Mouse (Mus musculus) embryonic facial prominence, embryonic 13.5 days (tissue): ENCODE results near the gene Trex1. TPM values are rescaled to one million over a fixed set of nuclear protein-coding genes. Genes with fewer than 3 reads are reported as not detected.

Source experiments
- ATAC-seq: fragments of 200-750 bp; cut with Nextera tagmentation; 2 replicates; pipeline ENCODE4 v1.8.0; 2017; ENCODE audit warnings: low read depth; ENCODE audit not compliant: insufficient number of reproducible peaks, insufficient read depth, low FRiP score, low TSS enrichment
- H3K27ac ChIP-seq: fragments of 300-500 bp; sonication (generic); 2 replicates; pipeline ENCODE4 v1.5.1; 2015; ENCODE audit warnings: moderate library complexity, mild to moderate bottlenecking, inconsistent platforms
- H3K27me3 ChIP-seq: fragments of 300-500 bp; sonication (generic); 2 replicates; pipeline ENCODE4 v1.6.1; 2015; ENCODE audit warnings: mild to moderate bottlenecking, inconsistent platforms
- H3K36me3 ChIP-seq: fragments of 300-500 bp; sonication (generic); 2 replicates; pipeline ENCODE4 v1.6.1; 2015; ENCODE audit warnings: mild to moderate bottlenecking, inconsistent platforms
- H3K4me1 ChIP-seq: fragments of 300-500 bp; sonication (generic); 2 replicates; pipeline ENCODE4 v1.6.1; 2015; ENCODE audit warnings: inconsistent platforms
- H3K4me2 ChIP-seq: fragments of 300-500 bp; sonication (generic); 2 replicates; pipeline ENCODE4 v1.6.1; 2015; ENCODE audit warnings: moderate library complexity, mild to moderate bottlenecking, inconsistent platforms
- H3K4me3 ChIP-seq: fragments of 300-500 bp; sonication (generic); 2 replicates; pipeline ENCODE4 v1.5.1; 2015; ENCODE audit warnings: mild to moderate bottlenecking, inconsistent platforms
- H3K9ac ChIP-seq: fragments of 300-500 bp; sonication (generic); 2 replicates; pipeline ENCODE4 v1.6.1; 2015; ENCODE audit warnings: mild to moderate bottlenecking, inconsistent platforms
- H3K9me3 ChIP-seq: fragments of 300-500 bp; sonication (generic); 2 replicates; pipeline ENCODE4 v1.6.1; 2016; ENCODE audit warnings: inconsistent platforms
- whole genome bisulfite sequencing: fragments of 180-500 bp; shearing (Covaris S2); methylation state at CpG from one replicate; pipeline ENCODE4 v1.1.7; 2015; ENCODE audit warnings: mixed read lengths; 5-methylcytosine and 5-hydroxymethylcytosine counted together
- polyA plus RNA-seq: library from polyadenylated mRNA; unstranded; fragments of >200 nt; fragmentation: Nextera tagmentation; extraction: Ambion mirVana; gene quantifications from 2 replicates; pipeline ENCODE4 v1.2.1, GENCODE M21; 2015

Gene Trex1
- polyA plus RNA-seq, 1 experiment from 2014 or later, result 13.3 TPM

GRCm38 (mm10) chr9:109056916-109057315 is 2.6 kb downstream of the Trex1 start:
- no peak for ATAC-seq
- 90% methylated on average over 4 of the region's 4 CpGs for WGBS
- H3K4me3 ChIP-seq, result no peak overlapping the region
- H3K4me1 ChIP-seq, result peaks cover 43% of the 10 kb centered on the region
- H3K4me2 ChIP-seq, result no peak overlapping the region
- H3K9me3 ChIP-seq, result no peaks in the 10 kb centered on the region
- peaks cover 65% of the 10 kb centered on the region for H3K36me3 ChIP-seq
- H3K27ac ChIP-seq, result no peak overlapping the region
- H3K27me3 ChIP-seq, result no peaks in the 10 kb centered on the region
- no peak overlapping the region for H3K9ac ChIP-seq

GRCm38 (mm10) chr9:109056081-109056690 is 3.3 kb downstream of the Trex1 start:
- Histone ChIP-seq H3K9ac (no peak overlapping the region), H3K9me3 (no peaks in the 10 kb centered on the region), H3K27me3 (no peaks in the 10 kb centered on the region), H3K36me3 (peaks cover 68% of the 10 kb centered on the region), H3K4me2 (no peak overlapping the region), H3K4me1 (peaks cover 43% of the 10 kb centered on the region), H3K27ac (no peak overlapping the region), H3K4me3 (no peak overlapping the region)
- WGBS, result 93% methylated on average over 17 of the region's 17 CpGs
- ATAC-seq, result no peak

- Histone ChIP-seq H3K9ac (peak overlapping the region; percentile 58), H3K36me3 (peaks cover 62% of the 10 kb centered on the region), H3K4me3 (peak overlapping the region; percentile 33), H3K4me1 (peaks cover 43% of the 10 kb centered on the region), H3K27ac (peak overlapping the region; percentile 83), H3K4me2 (peak overlapping the region; percentile 56), H3K27me3 (no peaks in the 10 kb centered on the region), H3K9me3 (no peaks in the 10 kb centered on the region)
- 86% methylated on average over 12 of the region's 12 CpGs for whole genome bisulfite sequencing
- ATAC-seq, result no peak
These were observed 4.1 kb downstream of the Trex1 start for GRCm38 (mm10) chr9:109055271-109056030.

GRCm38 (mm10) chr9:109054712-109055111 is 4.8 kb downstream of the Trex1 start:
- peak overlapping the region; percentile 33 for H3K4me3 ChIP-seq

GRCm38 (mm10) chr9:109053851-109054250 is 5.7 kb downstream of the Trex1 start:
- 61% methylated on average over 6 of the region's 6 CpGs for WGBS

More at GRCm38 (mm10) chr9:109054712-109055111, 4.8 kb downstream of the Trex1 start:
- H3K4me1 ChIP-seq, result peaks cover 38% of the 10 kb centered on the region
- peaks cover 57% of the 10 kb centered on the region for H3K36me3 ChIP-seq
- H3K9me3 ChIP-seq, result no peaks in the 10 kb centered on the region
- peak overlapping the region; percentile 83 for H3K27ac ChIP-seq
- H3K27me3 ChIP-seq, result no peaks in the 10 kb centered on the region
- 4% methylated on average over 7 of the region's 7 CpGs for WGBS
- H3K9ac ChIP-seq, result peak overlapping the region; percentile 58
- ATAC-seq, result peak; percentile 20; the same call in 1 of the 2 replicates
- peak overlapping the region; percentile 56 for H3K4me2 ChIP-seq

GRCm38 (mm10) chr9:109053366-109053765 is 6.2 kb downstream of the Trex1 start:
- no peak overlapping the region for H3K4me3 ChIP-seq
- peaks cover 26% of the 10 kb centered on the region for H3K4me1 ChIP-seq
- peaks cover 60% of the 10 kb centered on the region for H3K36me3 ChIP-seq
- no peaks in the 10 kb centered on the region for H3K27me3 ChIP-seq
- ATAC-seq, result no peak
- WGBS, result 75% methylated on average over 3 of the region's 3 CpGs
- H3K9ac ChIP-seq, result no peak overlapping the region
- H3K4me2 ChIP-seq, result no peak overlapping the region
- peak overlapping the region; percentile 60; the same call in 1 of the 2 replicates for H3K27ac ChIP-seq
- H3K9me3 ChIP-seq, result no peaks in the 10 kb centered on the region

More at GRCm38 (mm10) chr9:109053851-109054250, 5.7 kb downstream of the Trex1 start:
- no peak for ATAC-seq
- no peak overlapping the region for H3K4me3 ChIP-seq
- H3K4me1 ChIP-seq, result peaks cover 31% of the 10 kb centered on the region
- 0 out of 2 replicates have a peak overlapping the region, but pooled peaks have one; percentile 11 for H3K9ac ChIP-seq
- H3K9me3 ChIP-seq, result no peaks in the 10 kb centered on the region
- H3K36me3 ChIP-seq, result peaks cover 60% of the 10 kb centered on the region
- H3K27ac ChIP-seq, result peak overlapping the region; percentile 48; the same call in 1 of the 2 replicates
- no peak overlapping the region for H3K4me2 ChIP-seq
- no peaks in the 10 kb centered on the region for H3K27me3 ChIP-seq

GRCm38 (mm10) chr9:109052490-109053260 is 6.9 kb downstream of the Trex1 start:
- H3K4me1 ChIP-seq, result peaks cover 23% of the 10 kb centered on the region
- no peak overlapping the region for H3K4me2 ChIP-seq
- no peak overlapping the region for H3K9ac ChIP-seq
- peak overlapping the region; percentile 60; the same call in 1 of the 2 replicates for H3K27ac ChIP-seq
- WGBS, result 83% methylated on average over 9 of the region's 9 CpGs
- H3K4me3 ChIP-seq, result no peak overlapping the region
- no peaks in the 10 kb centered on the region for H3K9me3 ChIP-seq
- ATAC-seq, result no peak
- H3K27me3 ChIP-seq, result no peaks in the 10 kb centered on the region
- H3K36me3 ChIP-seq, result peaks cover 54% of the 10 kb centered on the region

- no peak; the same call in 1 of the 2 replicates for ATAC-seq
- Histone ChIP-seq H3K27me3 (no peaks in the 10 kb centered on the region), H3K9ac (no peak overlapping the region), H3K4me2 (no peak overlapping the region), H3K36me3 (peaks cover 46% of the 10 kb centered on the region), H3K4me3 (no peak overlapping the region), H3K27ac (no peak overlapping the region), H3K9me3 (no peaks in the 10 kb centered on the region), H3K4me1 (peaks cover 23% of the 10 kb centered on the region)
- WGBS, result 88% methylated on average over 10 of the region's 10 CpGs
These were observed 7.7 kb downstream of the Trex1 start for GRCm38 (mm10) chr9:109051651-109052489.

- Histone ChIP-seq H3K27ac (no peak overlapping the region), H3K4me1 (peaks cover 23% of the 10 kb centered on the region), H3K4me2 (no peak overlapping the region), H3K4me3 (no peak overlapping the region), H3K27me3 (no peaks in the 10 kb centered on the region), H3K9ac (no peak overlapping the region), H3K9me3 (no peaks in the 10 kb centered on the region), H3K36me3 (peaks cover 43% of the 10 kb centered on the region)
- no peak for ATAC-seq
- 88% methylated on average over 13 of the region's 13 CpGs for WGBS
These were observed 8.5 kb downstream of the Trex1 start for GRCm38 (mm10) chr9:109051011-109051501.

- Histone ChIP-seq H3K36me3 (peaks cover 39% of the 10 kb centered on the region), H3K27me3 (no peaks in the 10 kb centered on the region), H3K4me2 (no peak overlapping the region), H3K4me3 (no peak overlapping the region), H3K4me1 (peaks cover 22% of the 10 kb centered on the region), H3K27ac (no peak overlapping the region), H3K9me3 (no peaks in the 10 kb centered on the region), H3K9ac (no peak overlapping the region)
- 75% methylated on average over 3 of the region's 3 CpGs for WGBS
- ATAC-seq, result no peak
These were observed 8.9 kb downstream of the Trex1 start for GRCm38 (mm10) chr9:109050674-109050997.
